Mouse (Mus musculus) Patski (cell line): ENCODE data around the gene Klhl29. TPM values are rescaled to one million over a fixed set of nuclear protein-coding genes. Genes with fewer than 3 reads are reported as not detected.

Experiments used
- ATAC-seq: fragments of 100-300 bp; one replicate; pipeline ENCODE4 v1.8.0; 2021
- CTCF ChIA-PET: fragments of 350-600 bp; sonication (Branson Sonifier 250); formaldehyde crosslinking; loops from one replicate; lab custom pipeline; 2022; ENCODE audit warnings: inconsistent platforms; lab: Charles Lee
- POLR2A ChIA-PET: fragments of 350-600 bp; sonication (Branson Sonifier 250); formaldehyde crosslinking; loops from one replicate; lab custom pipeline; 2022; ENCODE audit warnings: antibody characterized with exemption, inconsistent platforms; lab: Charles Lee
- DNase-seq: peaks from one replicate; pipeline ENCODE4 v3.0.0-alpha.2; 2011; ENCODE audit warnings: low read depth, low spot score
- H3K27me3 ChIP-seq: fragments of 371-371 bp; one replicate; pipeline ENCODE4 v1.5.1; 2021
- CTCF ChIP-seq: fragments of 100-300 bp; IDR thresholded peaks from one replicate; pipeline ENCODE4 v1.5.1; 2021
- in situ Hi-C: fragments of 300-500 bp; cut with MboI; formaldehyde crosslinking; loops from 3 replicates; pipeline ENCODE4 v1.11.1; 2018; ENCODE audit warnings: low pct_unique_long_range_greater_than_20kb, mixed read lengths
- polyA plus RNA-seq: library from polyadenylated mRNA; unstranded; gene quantifications from one replicate; pipeline ENCODE4 v1.2.3, GENCODE M21; 2021

Klhl29 gene
- polyA plus RNA-seq, 1 experiment from 2014 or later, result 16.8 TPM

- no peak for DNase-seq
- in situ Hi-C loops, result no loop called here
- ChIA-PET POLR2A (no interaction called here), CTCF (interaction anchor here (0.8 kb wide), 1 partner anchor 10 kb away, joined by 4 read pairs; no protein-coding TSS in a partner anchor)
- no peaks in the 10 kb centered on the region for H3K27me3 ChIP-seq
- no peak for ATAC-seq
- TF ChIP-seq CTCF, result no peak
Measured at GRCm38 (mm10) chr12:5254246-5254982, 121.1 kb downstream of the Klhl29 start.

- in situ Hi-C loops, result no loop called here
- DNase-seq (no peak), ATAC-seq (no peak)
- TF ChIP-seq CTCF, result no peak
- ChIA-PET POLR2A (interaction anchor here (1.1 kb wide), 1 partner anchor 28 kb away, joined by 3 read pairs; no protein-coding TSS in a partner anchor), CTCF (no interaction called here)
- no peaks in the 10 kb centered on the region for H3K27me3 ChIP-seq
Measured at GRCm38 (mm10) chr12:5253289-5254005, 122.0 kb downstream of the Klhl29 start.

- no peak for ATAC-seq
- ChIA-PET POLR2A (interaction anchor here (0.7 to 1.1 kb wide), 2 partner anchors 28 to 41 kb away, joined by 3 read pairs; no protein-coding TSS in a partner anchor), CTCF (no interaction called here)
- no peaks in the 10 kb centered on the region for H3K27me3 ChIP-seq
- TF ChIP-seq CTCF, result no peak
- no peak for DNase-seq
- in situ Hi-C loops, result no loop called here
Measured at GRCm38 (mm10) chr12:5252569-5252968, 122.9 kb downstream of the Klhl29 start.

GRCm38 (mm10) chr12:5250042-5250441, 125.4 kb downstream of the Klhl29 start:
- POLR2A ChIA-PET, result no interaction called here
- no peak for TF ChIP-seq CTCF
- in situ Hi-C loops, result no loop called here
- ATAC-seq, result no peak
- CTCF ChIA-PET, result no interaction called here
- no peaks in the 10 kb centered on the region for H3K27me3 ChIP-seq
- DNase-seq, result no peak

- no peak for ATAC-seq
- in situ Hi-C loops, result no loop called here
- no peak for TF ChIP-seq CTCF
- ChIA-PET POLR2A (no interaction called here), CTCF (interaction anchor here (1.1 to 1.4 kb wide), 2 partner anchors 11 to 17 kb away, joined by 3 to 4 read pairs; no protein-coding TSS in a partner anchor)
- no peak for DNase-seq
- H3K27me3 ChIP-seq, result no peaks in the 10 kb centered on the region
Measured at GRCm38 (mm10) chr12:5249068-5249467, 126.4 kb downstream of the Klhl29 start.

GRCm38 (mm10) chr12:5247505-5247904, 128.0 kb downstream of the Klhl29 start:
- in situ Hi-C loops, result no loop called here
- DNase-seq (no peak), ATAC-seq (no peak)
- ChIA-PET CTCF (no interaction called here), POLR2A (no interaction called here)
- no peak for TF ChIP-seq CTCF
- H3K27me3 ChIP-seq, result no peaks in the 10 kb centered on the region

- no peak for TF ChIP-seq CTCF
- H3K27me3 ChIP-seq, result no peaks in the 10 kb centered on the region
- ChIA-PET CTCF (no interaction called here), POLR2A (no interaction called here)
- in situ Hi-C loops, result no loop called here
- ATAC-seq (no peak), DNase-seq (no peak)
Measured at GRCm38 (mm10) chr12:5246721-5247341, 128.7 kb downstream of the Klhl29 start.

- DNase-seq, result no peak
- no peak for ATAC-seq
- POLR2A ChIA-PET, result no interaction called here
- CTCF ChIA-PET, result no interaction called here
- in situ Hi-C loops, result no loop called here
- no peaks in the 10 kb centered on the region for H3K27me3 ChIP-seq
- TF ChIP-seq CTCF, result no peak
Measured at GRCm38 (mm10) chr12:5246193-5246621, 129.3 kb downstream of the Klhl29 start.

GRCm38 (mm10) chr12:5245207-5245597, 130.3 kb downstream of the Klhl29 start:
- ATAC-seq, result no peak
- POLR2A ChIA-PET, result no interaction called here
- TF ChIP-seq CTCF, result no peak
- in situ Hi-C loops, result no loop called here
- CTCF ChIA-PET, result interaction anchor here (1.4 kb wide), 1 partner anchor 10 kb away, joined by 4 read pairs; no protein-coding TSS in a partner anchor
- H3K27me3 ChIP-seq, result no peaks in the 10 kb centered on the region
- no peak for DNase-seq

- no peak for ATAC-seq
- ChIA-PET POLR2A (no interaction called here), CTCF (interaction anchor here (1.4 kb wide), 1 partner anchor 10 kb away, joined by 4 read pairs; no protein-coding TSS in a partner anchor)
- DNase-seq, result no peak
- H3K27me3 ChIP-seq, result no peaks in the 10 kb centered on the region
- TF ChIP-seq CTCF, result no peak
- in situ Hi-C loops, result no loop called here
Measured at GRCm38 (mm10) chr12:5244431-5245206, 130.9 kb downstream of the Klhl29 start.
